Mouse (Mus musculus) midbrain, postnatal 0 days (tissue): Measurements from ENCODE around the gene Actr5. TPM values are rescaled to one million over a fixed set of nuclear protein-coding genes. Genes with fewer than 3 reads are reported as not detected.

Source experiments
- ATAC-seq: fragments of 200-750 bp; cut with Nextera tagmentation; 2 replicates; pipeline ENCODE4 v1.8.0; 2017; ENCODE audit warnings: moderate number of reproducible peaks, mild to moderate bottlenecking, moderate TSS enrichment, moderate library complexity; ENCODE audit not compliant: low FRiP score
- DNase-seq: peaks from one replicate; pipeline ENCODE4 v3.0.0-alpha.2; 2015; ENCODE audit warnings: low spot score
- H3K27ac ChIP-seq: fragments of 300-500 bp; sonication (generic); 2 replicates; pipeline ENCODE4 v1.5.1; 2014; ENCODE audit warnings: low read depth, mild to moderate bottlenecking, low read length, mixed read lengths
- H3K27me3 ChIP-seq: fragments of 300-500 bp; sonication (generic); 2 replicates; pipeline ENCODE4 v1.6.1; 2014; ENCODE audit warnings: low read length, control low read depth, mixed read lengths; ENCODE audit not compliant: insufficient read depth
- H3K36me3 ChIP-seq: fragments of 300-500 bp; sonication (generic); 2 replicates; pipeline ENCODE4 v1.6.1; 2014; ENCODE audit warnings: low read length, control low read depth, mixed read lengths; ENCODE audit not compliant: insufficient read depth
- H3K4me1 ChIP-seq: fragments of 300-500 bp; sonication (generic); 2 replicates; pipeline ENCODE4 v1.6.1; 2014; ENCODE audit warnings: mild to moderate bottlenecking, control low read depth, antibody characterized with exemption, low read length, mixed read lengths; ENCODE audit not compliant: insufficient read depth
- H3K4me2 ChIP-seq: fragments of 300-500 bp; sonication (generic); 2 replicates; pipeline ENCODE4 v1.6.1; 2014; ENCODE audit warnings: low read depth, mild to moderate bottlenecking, low read length, mixed read lengths; ENCODE audit not compliant: poor library complexity, severe bottlenecking
- H3K4me3 ChIP-seq: fragments of 300-500 bp; sonication (generic); 2 replicates; pipeline ENCODE4 v1.5.1; 2014; ENCODE audit warnings: low read depth, mild to moderate bottlenecking, low read length, moderate library complexity
- H3K9ac ChIP-seq: fragments of 300-500 bp; sonication (generic); replicated peaks from 2 replicates; pipeline ENCODE4 v1.6.1; 2014; ENCODE audit warnings: mild to moderate bottlenecking, low read length, moderate library complexity, mixed read lengths; ENCODE audit not compliant: poor library complexity, severe bottlenecking
- H3K9me3 ChIP-seq: fragments of 300-500 bp; sonication (generic); 2 replicates; pipeline ENCODE4 v1.6.1; 2016; ENCODE audit warnings: low read length, control low read depth
- CTCF ChIP-seq: IDR thresholded peaks from 2 replicates; pipeline ENCODE4 v1.5.1; 2016; ENCODE audit warnings: antibody characterized with exemption, mild to moderate bottlenecking
- WGBS: fragments of 180-500 bp; shearing (Covaris S2); extraction: QIAGEN DNeasy Blood & Tissue Kit; methylation state at CpG from one replicate; pipeline ENCODE4 v1.1.7; 2014; 5-methylcytosine and 5-hydroxymethylcytosine counted together
- polyA plus RNA-seq: library from polyadenylated mRNA; unstranded; fragments of >200 nt; fragmentation: Nextera tagmentation; extraction: Ambion mirVana; gene quantifications from 2 replicates; pipeline ENCODE4 v1.2.1, GENCODE M21; 2015
- total RNA-seq: library from RNA; depleted of rRNA; stranded (reverse); fragments of >200 nt; gene quantifications from 2 replicates; pipeline ENCODE4 v1.2.3, GENCODE M21; 2014

Gene Actr5
- total and polyA plus RNA-seq, 2 experiments from 2014 or later, result 10.6 to 18.5 TPM

DNA sequence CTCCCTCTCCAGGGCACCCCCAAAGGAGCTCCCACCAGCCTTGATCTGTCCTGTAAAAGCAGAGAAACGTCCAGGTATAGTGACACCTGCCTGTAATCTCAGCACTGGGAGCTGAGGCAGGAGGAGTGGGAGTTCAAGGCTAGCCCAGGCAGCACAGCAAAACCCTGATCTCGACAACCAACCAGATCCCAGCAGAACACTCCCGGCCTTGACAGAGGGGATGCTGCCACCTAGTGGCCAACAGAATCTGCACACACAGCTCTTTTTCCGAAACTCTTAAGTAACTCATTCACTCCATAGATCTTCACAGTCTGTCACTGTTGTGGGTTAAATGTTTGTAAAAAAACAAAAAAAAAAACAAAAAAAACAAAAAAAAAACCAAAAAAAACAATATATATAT, 28.3 kb downstream of the Actr5 start:
- Histone ChIP-seq H3K9me3 (no peaks in the 10 kb centered on the region), H3K9ac (no peak overlapping the region), H3K27ac (no peak overlapping the region), H3K36me3 (no peaks in the 10 kb centered on the region), H3K4me1 (no peaks in the 10 kb centered on the region), H3K4me3 (no peak overlapping the region), H3K27me3 (no peaks in the 10 kb centered on the region), H3K4me2 (no peak overlapping the region)
- peak; percentile 75 for DNase-seq
- no peak for ATAC-seq
- TF ChIP-seq CTCF, result peak; percentile 93
- 7% methylated on average over 4 of the region's 4 CpGs for WGBS

DNA sequence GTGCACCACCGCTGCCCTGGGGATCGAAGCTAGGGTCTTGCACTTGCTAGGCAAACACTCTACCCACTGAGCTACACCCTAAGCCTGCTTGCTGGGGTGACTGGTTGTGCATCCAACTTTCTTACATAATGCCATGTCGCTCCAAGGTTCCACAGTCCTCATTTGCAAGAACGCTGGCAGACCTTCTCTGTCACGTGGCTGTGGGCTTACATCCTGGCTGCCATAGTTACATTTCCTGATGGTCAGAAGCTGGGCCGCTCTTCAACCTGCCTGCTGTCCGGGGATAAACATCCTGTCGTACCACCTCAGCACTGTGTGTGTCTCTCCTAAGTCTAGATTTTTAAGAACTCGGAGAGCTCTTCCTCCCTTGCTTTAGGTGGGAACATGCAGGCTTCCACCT, 30.0 kb downstream of the Actr5 start:
- DNase-seq (no peak), ATAC-seq (no peak)
- no peaks in the 10 kb centered on the region for H3K27me3 ChIP-seq
- WGBS, result 82% methylated on average over 9 of the region's 9 CpGs
- H3K9ac ChIP-seq, result no peak overlapping the region
- TF ChIP-seq CTCF, result no peak
- H3K4me2 ChIP-seq, result no peak overlapping the region
- H3K4me1 ChIP-seq, result no peaks in the 10 kb centered on the region
- no peak overlapping the region for H3K27ac ChIP-seq
- no peak overlapping the region for H3K4me3 ChIP-seq
- H3K9me3 ChIP-seq, result no peaks in the 10 kb centered on the region
- H3K36me3 ChIP-seq, result no peaks in the 10 kb centered on the region

DNA sequence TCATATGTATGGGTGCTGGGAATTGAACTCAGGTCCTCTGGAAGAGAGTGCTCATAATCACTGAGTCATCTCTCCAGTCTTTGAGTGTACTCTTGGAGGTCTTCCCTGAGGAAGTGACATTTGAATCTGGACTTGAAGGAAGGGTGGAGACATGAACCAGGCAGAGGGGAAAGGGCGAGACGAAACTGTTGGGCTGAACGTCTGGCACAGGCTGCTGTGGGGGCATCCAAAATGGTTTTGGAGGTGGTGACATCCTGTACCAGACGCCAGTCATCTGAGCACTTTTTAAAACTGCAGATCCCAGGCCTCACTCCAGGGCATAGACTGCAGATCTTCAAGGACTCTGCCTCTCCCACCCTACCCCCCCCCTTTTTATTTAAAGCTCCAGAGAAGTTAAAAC, 31.1 kb downstream of the Actr5 start:
- Histone ChIP-seq H3K4me1 (no peaks in the 10 kb centered on the region), H3K27ac (no peak overlapping the region), H3K27me3 (no peaks in the 10 kb centered on the region), H3K4me3 (no peak overlapping the region), H3K4me2 (no peak overlapping the region), H3K9me3 (no peaks in the 10 kb centered on the region), H3K36me3 (no peaks in the 10 kb centered on the region), H3K9ac (no peak overlapping the region)
- ATAC-seq (no peak), DNase-seq (no peak)
- 91% methylated on average over 4 of the region's 4 CpGs for WGBS
- TF ChIP-seq CTCF, result no peak

DNA sequence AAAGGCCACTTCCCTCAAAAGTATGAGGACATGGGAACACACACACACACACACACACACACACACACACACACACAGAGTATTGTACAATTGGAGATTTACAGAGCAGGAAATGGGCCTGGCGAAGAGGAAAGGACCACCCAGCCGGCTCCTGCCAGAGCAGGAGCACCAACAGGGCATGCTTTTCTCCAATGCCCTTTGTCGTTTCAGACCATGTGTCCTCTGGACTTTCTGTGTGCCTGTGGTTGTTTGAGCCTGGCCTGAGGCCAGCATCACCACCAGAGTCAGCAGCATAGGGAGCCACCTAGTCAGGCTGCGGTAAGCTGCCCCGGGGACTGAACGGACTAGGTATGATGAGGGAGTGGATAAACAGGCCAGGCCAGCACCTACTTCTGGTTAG, 34.1 kb downstream of the Actr5 start:
- 46% methylated on average over 6 of the region's 6 CpGs for WGBS
- Histone ChIP-seq H3K27me3 (no peaks in the 10 kb centered on the region), H3K4me2 (no peak overlapping the region), H3K9ac (no peak overlapping the region), H3K4me1 (no peaks in the 10 kb centered on the region), H3K4me3 (no peak overlapping the region), H3K9me3 (no peaks in the 10 kb centered on the region), H3K36me3 (no peaks in the 10 kb centered on the region), H3K27ac (no peak overlapping the region)
- no peak for TF ChIP-seq CTCF
- DNase-seq (peak; percentile 31), ATAC-seq (no peak; the same call in 1 of the 2 replicates)

DNA sequence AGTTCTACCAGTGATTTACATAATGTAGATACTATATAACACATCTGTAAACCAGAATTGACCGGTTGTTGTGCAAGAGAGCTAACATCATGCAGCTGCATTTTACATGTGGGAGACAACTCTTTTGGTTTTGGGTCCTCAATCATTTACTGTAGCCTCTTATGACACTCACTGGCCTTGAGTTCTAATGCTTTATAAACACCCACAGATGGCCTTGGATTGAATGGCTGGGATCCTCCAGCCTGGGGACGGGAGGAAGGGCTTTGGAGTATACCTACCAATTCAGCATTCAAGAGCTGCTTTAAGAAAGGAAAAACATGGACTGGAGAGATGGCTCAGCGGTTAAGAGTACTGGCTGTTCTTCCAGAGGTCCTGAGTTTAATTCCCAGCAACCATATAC, 34.7 kb downstream of the Actr5 start:
- Histone ChIP-seq H3K9me3 (no peaks in the 10 kb centered on the region), H3K36me3 (no peaks in the 10 kb centered on the region), H3K9ac (no peak overlapping the region), H3K4me3 (no peak overlapping the region), H3K27me3 (no peaks in the 10 kb centered on the region), H3K4me2 (no peak overlapping the region), H3K4me1 (no peaks in the 10 kb centered on the region), H3K27ac (no peak overlapping the region)
- TF ChIP-seq CTCF, result no peak
- ATAC-seq, result no peak
- 80% methylated on average over 3 of the region's 3 CpGs for WGBS
- DNase-seq, result no peak

DNA sequence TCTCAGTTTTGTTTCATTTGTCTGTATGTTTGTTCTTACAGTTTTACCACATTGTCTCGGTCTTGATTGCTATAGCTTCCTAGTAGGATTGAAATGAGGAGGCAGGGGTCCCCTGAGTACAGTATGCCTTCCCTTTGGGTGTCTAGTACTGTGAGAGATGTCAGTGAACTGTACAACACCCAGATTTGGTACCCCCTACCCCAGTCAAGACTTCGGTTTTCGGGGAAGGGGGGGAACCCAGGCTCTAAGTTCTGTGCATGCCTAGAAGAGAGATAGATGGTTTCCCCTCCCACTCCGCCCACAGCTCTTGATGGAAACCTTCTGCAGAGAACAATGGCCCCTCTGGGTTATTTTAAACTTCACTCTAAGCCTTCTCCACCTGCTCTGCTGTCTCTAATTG, 40.4 kb downstream of the Actr5 start, which contains the start of gene Ppp1r16b:
TSS of gene Ppp1r16b (plus strand) at position 301 of the 400 bp plus-strand sequence.
- no peak for TF ChIP-seq CTCF
- no peak within 1 kb of the TSS for H3K27ac ChIP-seq
- 91% methylated on average over 4 of the region's 4 CpGs for WGBS
- H3K4me1 ChIP-seq, result peaks cover 19% of the 10 kb centered on the region
- no peak within 1 kb of the TSS for H3K4me2 ChIP-seq
- H3K4me3 ChIP-seq, result no peak within 1 kb of the TSS
- ATAC-seq, result no peak
- H3K36me3 ChIP-seq, result no peaks in the 10 kb centered on the region
- H3K9me3 ChIP-seq, result no peaks in the 10 kb centered on the region
- no peak for DNase-seq
- no peaks in the 10 kb centered on the region for H3K27me3 ChIP-seq
- H3K9ac ChIP-seq, result no peak within 1 kb of the TSS
